Mouse (Mus musculus) colon, adult 2 months (tissue): ENCODE data around the gene Dop1b. TPM values are rescaled to one million over a fixed set of nuclear protein-coding genes. Genes with fewer than 3 reads are reported as not detected.

Experiments used
- polyA plus RNA-seq: library from polyadenylated mRNA; depleted of rRNA; stranded (reverse); fragments of >200 nt; gene quantifications from 2 replicates; pipeline ENCODE4 v1.2.3, GENCODE M21; 2012; rRNA removed

Gene Dop1b
- polyA plus RNA-seq, result 110 and 122 TPM in 2 replicates

GRCm38 (mm10) chr16:93711411-93712188 is at the start of gene Dop1b:
Gene Dop1b (plus strand): TSS chr16:93711904.

GRCm38 (mm10) chr16:93682689-93683507 is 28.8 kb upstream of the Dop1b start, which contains the start of gene Cbr3:
Gene Cbr3 (plus strand): TSS chr16:93683215.

GRCm38 (mm10) chr16:93831627-93832395 is 120.1 kb downstream of the Dop1b start, which contains the start of gene Morc3:
Gene Morc3 (plus strand): TSS chr16:93832121.

Other genes starting within 250 kb of the Dop1b start
- 9.7 and 16.8 TPM in 2 replicates for gene Setd4, start 107.8 kb upstream of the Dop1b start, polyA plus RNA-seq
- gene Cbr1, start 106.1 kb upstream of the Dop1b start, polyA plus RNA-seq, result 381 and 484 TPM in 2 replicates
- gene Gm5678, start 83.8 kb upstream of the Dop1b start, polyA plus RNA-seq, result not detected in 2 replicates
- 35.0 and 73.3 TPM in 2 replicates for gene Cbr3, start 28.7 kb upstream of the Dop1b start, polyA plus RNA-seq
- gene Morc3, start 120.2 kb downstream of the Dop1b start, polyA plus RNA-seq, result 4.2 TPM in 2 replicates
- 5.6 and 6.0 TPM in 2 replicates for gene Chaf1b, start 172.0 kb downstream of the Dop1b start, polyA plus RNA-seq